Mouse (Mus musculus) mature B cell (primary cell): ENCODE results near the gene Ncoa6.

ENCODE experiments used
- in situ Hi-C: fragments of 300-500 bp; cut with MboI; formaldehyde crosslinking; loops from 2 replicates; pipeline ENCODE4 v1.14.3; 2019

The Ncoa6 gene

DNA sequence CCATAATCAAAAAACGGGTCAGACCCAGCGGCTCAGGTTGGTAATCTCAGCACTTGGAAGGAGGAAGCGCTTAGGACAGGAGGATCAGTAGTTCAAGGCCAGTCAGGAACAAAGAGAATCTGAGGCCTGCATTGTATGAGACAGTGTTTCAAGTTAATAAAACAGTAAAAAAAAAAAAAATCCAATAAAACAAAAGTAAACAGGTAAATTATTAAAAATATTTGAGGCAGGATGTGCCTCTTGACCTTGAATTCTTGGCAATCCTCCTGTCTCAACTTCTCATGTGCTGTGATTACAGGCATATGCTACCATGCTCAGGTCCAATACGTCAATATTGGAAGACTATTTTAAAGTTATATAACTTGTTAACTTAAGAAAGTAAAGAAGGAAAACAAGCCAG lies 30.8 kb downstream of the Ncoa6 start:
- in situ Hi-C loops: no loop called here

DNA sequence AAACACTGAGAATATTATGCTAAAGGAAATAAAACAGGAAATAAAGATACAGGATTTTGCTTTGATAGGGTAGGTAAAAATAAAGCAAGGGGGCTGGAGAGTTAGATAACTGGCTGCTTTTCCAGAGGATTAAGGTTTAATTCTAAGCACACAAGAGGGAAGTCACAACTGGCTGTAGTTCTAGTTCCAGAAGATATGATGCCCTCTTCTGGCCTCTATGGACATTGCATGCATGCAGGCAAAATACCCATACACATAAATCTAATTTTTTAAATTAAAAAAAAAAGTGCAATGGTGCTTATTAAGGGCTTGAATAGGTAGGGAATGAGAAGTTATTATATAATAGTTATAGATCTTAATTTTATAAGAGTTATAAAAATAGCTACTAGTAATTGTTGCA lies 37.2 kb downstream of the Ncoa6 start:
- in situ Hi-C loops: no loop called here

DNA sequence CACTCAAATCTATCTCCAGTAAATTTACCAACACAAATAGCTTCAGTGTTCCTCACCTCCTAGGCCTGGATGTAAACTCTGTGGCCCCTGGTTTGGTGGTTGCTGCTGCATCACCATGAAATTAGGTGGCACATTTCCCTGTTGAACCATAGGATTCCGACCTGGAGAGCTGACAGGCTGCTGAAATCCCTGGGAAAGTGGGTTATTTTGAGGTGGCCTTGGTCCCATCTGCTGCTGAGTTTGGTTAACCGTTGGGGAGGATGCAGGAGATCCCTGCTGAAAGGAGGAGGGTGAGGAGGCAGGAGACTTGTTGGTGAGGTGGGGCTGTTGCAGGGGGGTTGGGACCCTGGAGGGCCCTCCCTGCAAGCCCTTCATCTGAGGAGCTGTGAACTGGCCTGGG lies 52.8 kb downstream of the Ncoa6 start:
- in situ Hi-C loops: no loop called here

DNA sequence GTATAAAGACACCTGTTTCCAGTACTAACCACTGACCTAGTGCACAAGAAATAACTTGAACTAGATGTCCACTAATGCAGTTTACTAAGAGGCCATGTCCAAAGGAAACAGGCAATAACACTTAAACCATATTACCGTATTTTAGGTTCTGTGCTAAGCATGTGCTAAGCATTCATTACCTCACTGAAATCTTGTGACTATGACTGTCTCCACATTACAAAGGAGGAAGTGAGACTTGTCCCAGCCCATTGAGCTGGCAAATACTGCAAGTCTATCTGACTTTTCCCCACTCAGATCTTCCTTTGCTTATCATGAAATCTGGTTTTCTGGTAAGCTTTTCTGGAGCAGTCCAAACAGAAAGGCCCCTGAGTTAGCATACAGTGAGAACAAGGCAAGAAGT lies 69.1 kb downstream of the Ncoa6 start:
- in situ Hi-C loops: no loop called here

DNA sequence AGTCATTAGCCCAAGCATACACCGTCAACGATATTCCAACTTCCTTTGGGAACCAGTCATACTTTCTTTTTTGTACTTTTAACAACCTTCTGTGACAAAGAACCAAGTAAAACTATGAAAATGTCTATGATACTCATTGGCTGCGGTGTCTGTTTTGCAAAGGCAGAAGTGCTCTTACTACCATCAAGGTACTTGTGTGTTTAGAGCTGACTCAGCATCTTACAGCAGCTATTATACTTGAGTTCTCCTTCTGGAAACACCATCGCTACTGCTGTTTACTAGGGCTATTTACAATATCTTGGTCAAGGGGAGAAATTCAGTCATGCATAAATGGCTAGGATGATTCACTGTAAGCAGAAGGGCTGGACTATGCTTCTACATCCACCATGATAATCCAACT lies 71.8 kb downstream of the Ncoa6 start:
- in situ Hi-C loops: no loop called here

DNA sequence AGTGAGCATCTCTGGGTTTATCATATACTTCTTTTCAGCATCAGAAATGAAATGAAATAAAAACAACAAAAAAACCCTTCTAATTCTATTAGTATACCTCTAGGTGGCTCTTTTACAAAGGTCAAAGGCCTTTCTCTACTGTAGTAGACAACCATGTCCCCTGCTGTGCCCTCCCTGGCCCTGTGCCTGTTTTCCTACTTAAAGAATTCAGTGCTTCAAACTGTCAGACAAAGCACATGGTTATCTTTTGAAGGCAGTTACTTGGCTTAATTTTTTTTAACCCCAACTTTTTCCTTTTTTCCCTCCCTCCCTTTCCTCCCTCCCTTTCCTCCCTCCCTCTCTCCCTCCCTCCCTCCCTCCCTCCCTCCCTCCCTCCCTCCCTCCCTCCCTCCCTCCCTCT lies 73.4 kb downstream of the Ncoa6 start:
- in situ Hi-C loops: no loop called here

DNA sequence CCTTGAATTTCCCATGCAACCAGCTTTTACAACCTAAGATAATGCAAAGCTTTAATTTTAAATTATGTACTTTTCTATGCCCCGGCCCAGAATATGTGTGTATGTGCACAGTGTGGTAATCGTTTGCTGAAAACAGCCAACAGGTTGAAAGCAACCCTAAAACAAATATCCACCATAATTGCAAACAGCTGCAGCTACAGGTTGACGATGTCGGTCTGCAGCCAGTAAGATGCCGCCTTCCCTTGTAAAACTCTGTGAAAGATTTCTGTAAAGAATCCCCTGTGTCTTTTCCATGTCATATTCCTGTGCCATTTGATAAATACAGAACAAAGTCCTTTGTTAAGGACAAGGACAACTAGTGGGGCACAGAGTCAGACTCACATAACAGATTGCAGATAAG lies 79.1 kb downstream of the Ncoa6 start:
- in situ Hi-C loops: no loop called here

DNA sequence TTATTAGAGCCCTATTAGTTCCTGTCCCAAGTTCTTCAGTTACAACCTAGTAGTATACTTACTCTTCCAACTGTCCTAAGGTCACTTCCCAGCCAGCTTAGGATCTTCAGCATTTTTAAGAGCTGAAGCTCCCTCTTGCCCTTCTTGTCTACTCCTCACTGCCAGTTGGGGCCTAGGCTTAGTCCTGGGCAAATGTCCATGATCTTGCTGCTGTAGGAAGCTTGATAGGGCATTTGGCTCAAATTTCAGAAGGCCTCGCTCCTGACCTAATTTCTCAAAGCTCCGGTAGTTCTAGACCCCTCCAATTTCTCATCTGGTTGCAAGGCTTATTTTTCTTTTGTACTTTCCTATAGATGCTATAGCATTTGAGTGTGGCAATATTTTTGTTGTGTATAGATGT lies 85.1 kb downstream of the Ncoa6 start:
- in situ Hi-C loops: no loop called here

DNA sequence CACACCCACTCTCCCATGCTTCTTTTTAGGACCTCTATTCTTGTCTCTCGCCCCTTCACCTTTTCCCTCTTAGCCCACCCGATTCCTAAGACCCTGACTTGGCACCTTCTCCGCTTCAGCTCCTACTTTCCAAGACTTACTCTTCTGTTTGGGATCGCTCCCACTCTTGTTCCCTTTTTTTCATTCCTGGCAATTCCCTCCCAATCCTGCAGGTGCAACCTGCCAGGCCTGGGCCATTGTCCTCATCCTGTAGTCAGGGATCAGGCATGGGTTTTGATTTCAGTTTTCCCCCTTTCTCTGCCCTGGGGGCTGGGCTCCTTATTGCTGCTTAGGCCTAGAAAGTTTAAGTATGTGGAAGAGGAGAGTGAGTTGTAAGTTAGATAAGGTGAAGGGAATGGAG lies 86.6 kb downstream of the Ncoa6 start:
- in situ Hi-C loops: no loop called here

DNA sequence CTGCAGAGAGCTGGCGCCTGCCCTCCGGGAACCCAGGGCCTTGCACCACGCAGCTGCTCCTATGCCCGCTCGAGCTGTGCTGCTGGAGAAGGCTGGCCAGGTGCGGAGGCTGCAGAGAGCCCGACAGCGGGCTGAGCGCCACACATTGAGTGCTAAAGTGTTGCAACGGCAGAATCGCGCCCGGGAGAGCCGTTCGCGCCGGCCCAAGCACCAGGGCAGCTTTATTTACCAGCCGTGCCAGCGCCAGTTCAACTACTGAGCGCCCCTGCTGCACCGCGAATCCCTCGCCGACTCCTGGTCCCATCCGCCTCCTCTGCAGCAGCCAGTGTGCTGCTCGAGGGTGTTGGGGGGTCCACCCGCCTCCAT lies 87.2 kb downstream of the Ncoa6 start:
- in situ Hi-C loops: no loop called here

DNA sequence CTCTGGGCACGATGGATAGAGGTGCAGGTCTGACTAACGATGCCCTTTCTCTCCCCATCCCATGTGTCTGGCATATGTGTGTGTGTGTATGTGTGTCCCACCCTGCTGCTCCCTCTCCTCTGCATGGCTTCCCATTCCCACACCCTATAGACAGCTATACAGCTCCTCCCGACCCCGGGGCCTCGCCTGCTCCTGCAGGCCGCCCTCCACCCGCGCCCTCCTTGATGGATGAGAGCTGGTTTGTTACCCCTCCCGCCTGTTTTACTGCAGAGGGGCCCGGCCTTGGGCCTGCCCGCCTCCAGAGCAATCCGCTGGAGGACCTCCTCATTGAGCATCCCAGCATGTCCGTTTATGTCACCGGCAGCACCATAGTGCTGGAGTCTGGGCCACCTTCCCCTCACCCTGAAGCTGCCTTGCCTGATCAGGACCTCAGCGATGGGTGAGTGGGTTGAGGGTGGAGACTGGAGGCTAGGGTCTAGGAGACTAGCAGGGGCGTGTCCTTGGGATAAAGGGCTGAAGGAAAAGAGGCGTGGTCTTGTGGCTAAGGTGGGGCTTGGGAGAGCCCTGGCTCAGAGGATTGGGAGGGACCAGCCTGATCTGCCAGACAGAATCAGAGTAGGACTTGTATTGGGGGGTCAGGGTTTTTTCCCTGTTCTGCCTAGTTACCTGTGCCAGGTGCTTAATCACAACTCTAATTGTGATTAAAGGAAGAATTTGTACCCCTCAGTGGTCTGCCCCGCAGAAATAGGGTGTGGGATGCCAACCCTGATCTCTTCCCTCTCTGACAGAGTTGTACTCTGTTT lies 87.8 kb downstream of the Ncoa6 start:
- in situ Hi-C loops: no loop called here

DNA sequence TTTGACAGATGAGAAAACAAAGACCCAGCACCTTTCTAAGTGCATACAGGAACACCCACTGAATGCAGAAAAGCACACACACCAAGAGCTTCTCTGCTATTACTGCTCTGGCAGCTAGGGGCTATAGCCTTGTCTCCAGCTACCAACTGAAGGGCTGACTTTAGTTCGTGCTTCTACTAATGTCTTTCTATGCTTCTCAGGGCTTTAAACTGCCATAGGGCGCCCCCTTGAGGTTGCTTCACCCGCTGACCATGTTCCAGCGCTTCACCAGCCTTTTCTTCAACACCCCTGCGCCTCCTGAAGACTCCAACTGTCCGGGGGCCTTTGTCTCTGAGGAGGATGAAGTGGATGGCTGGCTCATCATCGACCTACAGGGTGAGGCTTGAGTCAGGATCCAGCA lies 88.6 kb downstream of the Ncoa6 start:
- in situ Hi-C loops: no loop called here

DNA sequence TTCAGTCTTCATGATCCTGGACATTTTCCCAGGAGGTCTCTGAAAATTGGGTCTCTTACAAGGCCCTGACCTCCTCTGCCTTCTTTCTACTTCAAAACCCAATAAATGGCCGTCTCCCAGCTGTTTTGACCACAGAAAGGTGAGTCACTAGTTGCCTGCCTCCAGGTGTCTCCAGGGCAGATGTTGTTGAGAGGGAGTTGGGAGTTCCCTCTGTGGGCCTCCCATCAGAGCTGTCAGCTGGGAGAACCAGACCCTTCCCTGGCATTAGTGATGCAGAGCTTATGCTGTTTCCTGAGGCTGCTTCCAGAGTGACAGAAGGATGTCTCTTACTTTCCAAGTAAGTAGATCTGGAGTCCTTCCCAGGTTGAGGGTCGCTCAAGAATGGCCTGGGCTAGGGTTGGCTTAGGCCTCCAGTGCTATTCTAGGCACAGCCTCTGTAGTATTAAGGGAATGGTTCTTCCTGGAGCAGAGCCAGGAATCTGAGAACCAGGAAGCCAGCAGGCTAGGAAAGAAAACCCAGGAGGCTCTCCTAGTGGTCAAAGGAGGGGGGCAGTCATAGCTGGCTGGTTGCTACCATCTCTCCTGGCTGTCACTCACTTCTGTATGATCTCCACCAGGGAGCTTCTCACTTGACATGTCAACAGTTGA lies 90.8 kb downstream of the Ncoa6 start:
- in situ Hi-C loops: no loop called here

DNA sequence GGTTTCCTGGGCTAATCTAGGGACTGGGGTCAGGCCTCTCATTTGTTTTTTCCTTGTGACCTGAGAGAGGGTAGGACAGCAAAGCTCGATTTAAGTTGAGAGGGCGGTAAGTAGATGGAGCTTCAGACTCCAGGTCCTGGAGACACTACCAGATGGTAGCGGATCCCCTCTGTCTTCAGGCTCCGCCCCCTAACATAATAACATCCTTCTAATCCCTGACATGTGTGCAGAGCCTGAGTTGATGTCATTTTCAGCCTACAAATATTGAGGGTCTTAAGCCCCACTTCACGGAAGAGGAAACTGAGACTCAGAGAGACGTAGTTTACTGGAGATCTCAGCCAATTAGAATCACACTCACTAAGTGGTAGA lies 91.4 kb downstream of the Ncoa6 start:
- in situ Hi-C loops: no loop called here

DNA sequence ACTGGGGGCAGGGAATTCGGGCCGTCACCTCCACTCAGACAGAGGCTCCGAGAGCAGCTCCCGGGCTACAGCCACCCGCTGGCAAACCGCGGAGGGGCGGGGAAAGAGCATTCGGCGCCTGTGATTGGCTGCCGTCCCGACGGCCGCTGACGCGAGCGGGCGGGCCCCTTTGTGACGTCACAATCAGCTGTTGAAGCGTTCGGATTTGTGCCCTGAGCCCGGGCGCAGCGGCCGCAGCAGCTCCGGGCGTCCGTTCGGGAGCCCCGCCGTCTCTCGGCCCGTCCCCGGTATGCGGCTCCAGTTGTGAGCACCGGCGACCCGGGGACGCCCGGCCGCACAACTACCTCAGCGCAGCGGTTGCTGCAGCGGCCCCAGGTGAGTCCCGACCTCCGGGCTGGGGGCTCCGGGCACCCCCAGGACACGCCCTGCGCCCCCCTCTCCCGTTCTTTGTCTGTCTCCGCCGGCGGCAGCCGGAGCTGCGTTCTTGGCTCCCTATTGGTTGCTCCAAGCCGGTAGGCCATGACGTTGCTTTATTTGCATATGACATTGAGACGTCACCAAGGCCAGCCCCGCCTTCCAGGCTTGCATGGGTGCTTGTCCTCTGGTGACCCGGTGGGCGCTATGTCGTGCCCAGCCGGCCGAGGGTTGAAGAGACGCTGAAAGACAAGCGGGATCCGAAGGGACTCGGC lies 91.9 kb downstream of the Ncoa6 start:
- in situ Hi-C loops: no loop called here

DNA sequence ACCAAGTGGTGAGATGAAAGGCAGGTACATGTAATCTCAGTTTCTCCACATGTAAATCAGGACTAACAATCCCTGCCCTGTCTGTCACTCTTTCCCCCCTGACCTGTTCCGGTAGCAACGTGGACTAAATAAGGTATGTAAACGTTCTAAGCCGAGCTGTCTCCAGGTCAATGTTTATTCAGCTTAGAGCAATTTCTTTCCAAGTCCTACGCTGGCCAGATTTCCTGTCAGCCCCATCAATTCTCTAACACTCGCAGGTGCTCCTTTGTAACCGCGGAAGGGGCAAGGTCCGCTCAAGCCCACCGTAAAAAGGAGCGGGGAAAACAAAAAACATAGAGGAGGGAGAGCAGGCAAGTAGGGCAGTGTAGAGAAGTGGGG lies 92.6 kb downstream of the Ncoa6 start:
- in situ Hi-C loops: no loop called here

DNA sequence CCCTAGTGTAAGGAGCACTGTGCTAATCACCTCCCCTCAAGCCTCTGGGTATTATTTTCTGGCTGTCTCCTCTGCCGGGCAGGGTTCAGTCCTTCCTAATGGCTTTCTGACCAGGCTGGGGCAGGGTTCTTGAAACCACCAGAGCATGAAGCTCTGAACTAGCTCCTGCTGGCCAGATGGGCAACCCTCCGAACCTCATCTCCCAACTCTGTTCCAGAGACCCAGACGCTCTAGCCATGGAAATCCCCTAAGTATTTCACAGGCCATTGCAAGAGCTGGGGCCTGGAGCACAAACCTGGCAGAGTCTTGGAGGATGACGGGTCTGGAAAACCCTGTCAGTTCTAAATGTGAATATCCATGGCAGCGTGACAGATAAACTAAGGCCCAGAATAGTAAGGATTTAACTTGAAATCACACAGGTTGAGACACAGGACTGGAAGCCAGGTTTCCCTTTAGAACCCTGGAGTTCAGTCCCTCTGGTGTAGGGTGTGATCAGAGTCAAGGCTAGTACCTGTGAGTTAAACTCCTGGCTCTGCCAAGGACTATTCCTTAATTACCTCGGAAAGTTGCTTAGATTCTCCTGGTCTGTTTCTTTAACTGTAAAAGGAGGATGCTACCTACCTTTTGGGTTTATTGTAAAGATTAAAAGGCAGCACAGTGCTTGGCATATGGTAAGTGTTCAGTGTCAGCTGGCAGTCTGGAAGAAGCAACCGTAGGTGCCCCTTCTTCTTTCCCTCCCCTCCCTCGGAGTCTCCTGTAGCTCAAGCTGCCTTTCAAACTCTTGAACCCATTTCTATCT lies 93.2 kb downstream of the Ncoa6 start, which contains the start of gene Trp53inp2:
Gene Trp53inp2 (plus strand): TSS at position 799 of the 799 bp plus-strand sequence.
- in situ Hi-C loops: no loop called here

DNA sequence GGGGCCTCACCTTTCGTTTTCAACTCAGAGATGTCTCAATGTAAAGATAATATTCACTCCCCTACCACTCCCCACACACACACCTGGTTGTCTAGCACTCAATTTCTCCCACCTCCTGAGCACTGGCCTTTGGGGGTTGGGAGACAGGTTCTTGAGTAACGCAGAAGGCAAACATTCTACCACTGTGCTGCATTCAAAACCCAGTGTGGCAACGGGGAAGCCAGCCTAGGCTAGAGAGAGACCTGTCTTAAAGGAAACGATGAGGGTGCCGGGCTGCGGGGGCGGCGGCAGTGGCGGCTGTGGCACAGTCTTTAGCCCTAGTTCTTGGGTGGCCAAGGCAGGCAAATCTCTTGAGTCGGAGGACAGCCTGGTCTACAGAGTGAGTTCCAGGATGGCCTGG lies 97.5 kb downstream of the Ncoa6 start:
- in situ Hi-C loops: no loop called here

DNA sequence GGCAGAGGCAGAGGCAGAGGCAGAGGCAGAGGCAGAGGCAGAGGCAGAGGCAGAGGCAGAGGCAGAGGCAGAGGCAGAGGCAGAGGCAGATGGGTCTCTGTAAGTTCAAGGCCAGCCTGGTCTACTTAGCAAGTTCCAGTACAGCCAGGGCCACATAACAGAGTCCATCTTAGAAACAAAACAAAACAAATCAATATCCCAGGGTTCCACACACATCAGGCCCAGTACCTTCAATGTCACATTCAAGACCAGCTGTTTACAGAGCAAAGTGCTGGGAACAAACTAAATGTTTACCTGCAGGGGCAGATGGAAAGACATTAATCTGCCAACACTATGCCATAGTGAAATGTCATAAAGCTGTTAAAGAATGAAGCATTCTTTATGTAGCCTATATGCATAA lies 99.2 kb downstream of the Ncoa6 start:
- in situ Hi-C loops: no loop called here

DNA sequence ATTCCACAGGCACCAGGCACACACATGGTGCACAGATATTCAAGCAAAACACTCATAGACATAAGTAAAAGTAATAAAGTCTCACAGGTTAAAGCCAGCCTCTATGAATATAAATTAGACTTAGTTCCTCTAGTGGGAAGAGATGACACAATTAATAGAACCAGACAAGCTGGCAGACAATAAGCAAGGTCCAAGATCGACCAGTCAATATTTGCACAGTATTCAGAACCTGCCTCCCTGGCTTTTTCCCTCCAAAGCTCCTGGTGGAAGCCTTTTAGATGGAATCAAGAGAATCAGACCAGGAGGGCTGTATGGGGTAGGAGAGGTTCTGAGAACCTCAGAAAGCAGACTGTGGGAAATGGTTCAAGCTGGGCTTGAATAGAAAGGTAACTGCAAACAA lies 99.8 kb downstream of the Ncoa6 start:
- in situ Hi-C loops: no loop called here

DNA sequence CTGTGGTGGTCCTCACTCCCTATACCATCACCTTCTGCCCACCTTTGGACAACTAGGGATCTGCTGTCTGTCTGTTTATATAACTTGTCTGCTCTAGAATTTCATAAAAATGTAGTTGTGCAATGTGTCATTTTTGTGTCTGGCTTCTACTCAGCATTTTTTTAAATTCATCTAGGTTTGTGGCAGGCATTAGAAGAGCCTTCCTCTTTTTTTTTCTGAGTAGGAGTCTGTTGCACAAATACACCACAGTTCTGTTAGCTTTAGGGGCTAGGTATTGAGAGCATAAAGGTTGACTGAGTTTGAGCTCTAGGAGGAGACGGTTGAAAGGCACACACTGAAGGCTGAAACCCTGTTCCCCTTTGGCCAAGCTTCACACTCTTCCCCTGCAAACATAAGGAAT lies 100.4 kb downstream of the Ncoa6 start:
- in situ Hi-C loops: no loop called here

DNA sequence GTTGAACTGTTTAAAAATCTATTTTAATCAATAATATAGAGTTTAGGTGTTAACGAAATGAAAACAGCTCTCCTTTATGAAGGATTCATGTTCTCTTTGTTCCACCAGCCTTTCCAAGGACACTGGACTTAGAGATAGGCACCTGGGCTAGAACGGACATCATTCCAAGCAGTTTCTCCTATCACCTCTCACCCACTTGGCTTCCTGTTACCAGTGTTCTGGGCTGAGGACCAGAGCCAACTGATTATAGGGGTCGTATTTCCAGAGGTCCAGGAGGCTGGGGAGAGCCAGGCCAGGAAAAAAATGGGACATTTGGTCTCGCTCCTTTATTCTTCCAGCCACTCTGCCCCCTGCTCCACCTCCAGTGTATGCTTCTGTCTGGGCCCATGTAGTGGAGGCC lies 101.2 kb downstream of the Ncoa6 start:
- in situ Hi-C loops: no loop called here
